Mouse (Mus musculus) induced T-regulatory cell, adult 2 months (primary cell): ENCODE results near the gene Zc3h8.

Source experiments
- DNase-seq: peaks from one replicate; pipeline ENCODE4 v3.0.0-alpha.2; 2012; ENCODE audit warnings: low read depth

Gene Zc3h8

GRCm38 (mm10) chr2:128943538-128944528 is at the start of gene Zc3h8:
Gene Zc3h8 (minus strand): TSS chr2:128944077.
- DNase-seq, result peak; percentile 99

GRCm38 (mm10) chr2:128984746-128985145 is 40.9 kb upstream of the Zc3h8 start:
- no peak for DNase-seq

- no peak for DNase-seq
These were observed 31.7 kb upstream of the Zc3h8 start for GRCm38 (mm10) chr2:128975572-128975971.

GRCm38 (mm10) chr2:128972301-128972700 is 28.4 kb upstream of the Zc3h8 start:
- no peak for DNase-seq

- no peak for DNase-seq
These were observed 24.7 kb upstream of the Zc3h8 start for GRCm38 (mm10) chr2:128968475-128969083.

- DNase-seq, result peak; percentile 69
These were observed 24.0 kb upstream of the Zc3h8 start, which contains the start of gene Gm10762 for GRCm38 (mm10) chr2:128967661-128968441. Gene Gm10762 (minus strand): TSS chr2:128967725.

- peak; percentile 99 for DNase-seq
These were observed 23.0 kb upstream of the Zc3h8 start, which contains the start of gene Zc3h6 for GRCm38 (mm10) chr2:128966641-128967580. Gene Zc3h6 (plus strand): TSS chr2:128967402.

GRCm38 (mm10) chr2:128966236-128966635 is 22.4 kb upstream of the Zc3h8 start:
- DNase-seq, result no peak

GRCm38 (mm10) chr2:128965505-128966105 is 21.7 kb upstream of the Zc3h8 start:
- peak; percentile 20 for DNase-seq

- no peak for DNase-seq
These were observed 10.3 kb upstream of the Zc3h8 start for GRCm38 (mm10) chr2:128954186-128954585.

- DNase-seq, result peak; percentile 81
These were observed 4.2 kb upstream of the Zc3h8 start for GRCm38 (mm10) chr2:128947962-128948588.

- DNase-seq, result no peak
These were observed 7.6 kb downstream of the Zc3h8 start for GRCm38 (mm10) chr2:128936256-128936655.

GRCm38 (mm10) chr2:128930704-128931103 is 13.2 kb downstream of the Zc3h8 start:
- no peak for DNase-seq

- DNase-seq, result no peak
These were observed 15.4 kb downstream of the Zc3h8 start for GRCm38 (mm10) chr2:128928446-128928845.

GRCm38 (mm10) chr2:128924799-128925198 is 19.1 kb downstream of the Zc3h8 start:
- DNase-seq, result no peak

GRCm38 (mm10) chr2:128916528-128916927 is 27.3 kb downstream of the Zc3h8 start:
- no peak for DNase-seq

- DNase-seq, result no peak
These were observed 28.9 kb downstream of the Zc3h8 start for GRCm38 (mm10) chr2:128914978-128915377.

GRCm38 (mm10) chr2:128903661-128904060 is 40.2 kb downstream of the Zc3h8 start:
- DNase-seq, result no peak

- no peak for DNase-seq
These were observed 41.0 kb downstream of the Zc3h8 start for GRCm38 (mm10) chr2:128902843-128903242.

GRCm38 (mm10) chr2:128892180-128892721 is 51.6 kb downstream of the Zc3h8 start:
- no peak for DNase-seq
